Mouse (Mus musculus): ENCODE data around the gene Zdhhc25.

Zdhhc25 gene

GRCm38 (mm10) chr15:88600002-88600401 is at the start of gene Zdhhc25:
Gene Zdhhc25 (plus strand): TSS chr15:88600302.
- H3K27me3 ChIP-seq (ENCODE audit: control insufficient read depth, insufficient read depth, low read length, poor library complexity, severe bottlenecking) = no peaks in the 10 kb centered on the region
- DNase-seq (ENCODE audit: low read depth, low spot score) = no peak
- no peaks in the 10 kb centered on the region for H3K36me3 ChIP-seq (ENCODE audit: control insufficient read depth, insufficient read depth, low read length, poor library complexity, severe bottlenecking)

- DNase-seq (ENCODE audit: low read depth, low spot score) = no peak
- no peaks in the 10 kb centered on the region for H3K36me3 ChIP-seq (ENCODE audit: control insufficient read depth, insufficient read depth, low read length, poor library complexity, severe bottlenecking)
- H3K27me3 ChIP-seq (ENCODE audit: control insufficient read depth, insufficient read depth, low read length, poor library complexity, severe bottlenecking) = no peaks in the 10 kb centered on the region
Measured at GRCm38 (mm10) chr15:88552852-88553251, 47.2 kb upstream of the Zdhhc25 start.

GRCm38 (mm10) chr15:88555476-88555875 is 44.6 kb upstream of the Zdhhc25 start:
- no peaks in the 10 kb centered on the region for H3K36me3 ChIP-seq (ENCODE audit: control insufficient read depth, insufficient read depth, low read length, poor library complexity, severe bottlenecking)
- DNase-seq (ENCODE audit: low read depth, low spot score) = peak; percentile 29
- no peaks in the 10 kb centered on the region for H3K27me3 ChIP-seq (ENCODE audit: control insufficient read depth, insufficient read depth, low read length, poor library complexity, severe bottlenecking)

GRCm38 (mm10) chr15:88560637-88561036 is 39.5 kb upstream of the Zdhhc25 start:
- no peak for DNase-seq (ENCODE audit: low read depth, low spot score)

DNA sequence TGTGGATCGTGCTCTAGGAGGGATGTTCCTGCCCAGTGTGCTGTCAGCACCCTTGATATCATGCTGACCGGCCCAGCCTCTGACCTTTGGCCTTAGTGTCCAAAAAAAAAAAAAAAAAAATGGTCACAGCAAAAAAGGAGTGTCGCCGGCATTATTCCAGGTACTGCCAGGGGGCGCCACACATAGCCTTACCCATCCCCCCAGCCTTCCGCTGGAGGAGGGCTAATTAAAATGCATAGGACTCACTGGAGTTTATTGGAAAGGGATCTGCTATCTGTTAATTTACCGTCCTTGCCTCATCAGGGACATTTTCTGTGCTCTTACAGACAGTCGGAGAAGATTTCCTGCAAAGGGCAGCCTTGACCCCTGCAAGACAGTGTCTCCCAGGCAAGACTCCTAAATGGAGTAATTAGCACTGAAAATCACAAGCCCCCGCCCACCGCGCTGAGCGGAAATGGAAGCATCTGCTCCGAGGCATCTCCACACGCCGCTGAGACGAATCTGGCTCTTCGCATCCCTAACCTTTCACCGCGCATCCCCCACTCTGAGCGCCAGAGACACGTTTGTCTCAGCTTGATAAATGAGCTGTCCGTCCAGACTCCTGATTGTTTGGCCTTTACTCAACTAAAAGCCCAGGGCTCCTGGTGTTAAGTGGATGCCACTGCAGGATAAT is 38.9 kb upstream of the Zdhhc25 start:
- Histone ChIP-seq H3K36me3 (ENCODE audit: control insufficient read depth, insufficient read depth, low read length, poor library complexity, severe bottlenecking) (no peaks in the 10 kb centered on the region), H3K27me3 (ENCODE audit: control insufficient read depth, insufficient read depth, low read length, poor library complexity, severe bottlenecking) (no peaks in the 10 kb centered on the region)
- DNase-seq (ENCODE audit: low read depth, low spot score) = no peak

More at GRCm38 (mm10) chr15:88560637-88561036, 39.5 kb upstream of the Zdhhc25 start:
- Histone ChIP-seq H3K36me3 (ENCODE audit: control insufficient read depth, insufficient read depth, low read length, poor library complexity, severe bottlenecking) (no peaks in the 10 kb centered on the region), H3K27me3 (ENCODE audit: control insufficient read depth, insufficient read depth, low read length, poor library complexity, severe bottlenecking) (no peaks in the 10 kb centered on the region)

DNA sequence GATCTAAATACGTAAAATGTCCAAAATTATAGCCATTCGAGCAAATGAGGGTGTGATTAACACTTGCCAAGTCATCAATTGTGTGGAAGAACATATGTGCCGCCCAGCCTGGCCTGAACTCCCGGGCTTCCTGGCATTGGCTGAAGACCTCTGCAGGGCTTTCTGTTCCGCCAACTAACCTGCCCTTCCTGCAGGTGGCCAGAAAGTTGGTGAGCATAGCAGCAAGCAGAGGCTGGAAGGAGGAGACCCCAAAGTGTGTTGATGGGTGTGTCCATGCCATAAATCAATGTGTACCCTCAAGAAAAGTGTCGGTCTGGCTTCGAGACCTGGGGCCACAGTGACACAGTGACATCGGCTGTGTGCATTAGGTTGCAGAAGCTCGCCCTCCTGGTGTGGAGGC is 34.8 kb upstream of the Zdhhc25 start:
- Histone ChIP-seq H3K27me3 (ENCODE audit: control insufficient read depth, insufficient read depth, low read length, poor library complexity, severe bottlenecking) (no peaks in the 10 kb centered on the region), H3K36me3 (ENCODE audit: control insufficient read depth, insufficient read depth, low read length, poor library complexity, severe bottlenecking) (no peaks in the 10 kb centered on the region)

GRCm38 (mm10) chr15:88565806-88566205 is 34.3 kb upstream of the Zdhhc25 start:
- Histone ChIP-seq H3K36me3 (ENCODE audit: control insufficient read depth, insufficient read depth, low read length, poor library complexity, severe bottlenecking) (no peaks in the 10 kb centered on the region), H3K27me3 (ENCODE audit: control insufficient read depth, insufficient read depth, low read length, poor library complexity, severe bottlenecking) (no peaks in the 10 kb centered on the region)
- no peak for DNase-seq (ENCODE audit: low read depth, low spot score)

More for the DNA sequence above, 34.8 kb upstream of the Zdhhc25 start:
- no peak for DNase-seq (ENCODE audit: low read depth, low spot score)

GRCm38 (mm10) chr15:88570697-88571096 is 29.4 kb upstream of the Zdhhc25 start:
- no peaks in the 10 kb centered on the region for H3K36me3 ChIP-seq (ENCODE audit: control insufficient read depth, insufficient read depth, low read length, poor library complexity, severe bottlenecking)
- H3K27me3 ChIP-seq (ENCODE audit: control insufficient read depth, insufficient read depth, low read length, poor library complexity, severe bottlenecking) = no peaks in the 10 kb centered on the region; the same call in 1 of the 2 replicates
- no peak for DNase-seq (ENCODE audit: low read depth, low spot score)

DNA sequence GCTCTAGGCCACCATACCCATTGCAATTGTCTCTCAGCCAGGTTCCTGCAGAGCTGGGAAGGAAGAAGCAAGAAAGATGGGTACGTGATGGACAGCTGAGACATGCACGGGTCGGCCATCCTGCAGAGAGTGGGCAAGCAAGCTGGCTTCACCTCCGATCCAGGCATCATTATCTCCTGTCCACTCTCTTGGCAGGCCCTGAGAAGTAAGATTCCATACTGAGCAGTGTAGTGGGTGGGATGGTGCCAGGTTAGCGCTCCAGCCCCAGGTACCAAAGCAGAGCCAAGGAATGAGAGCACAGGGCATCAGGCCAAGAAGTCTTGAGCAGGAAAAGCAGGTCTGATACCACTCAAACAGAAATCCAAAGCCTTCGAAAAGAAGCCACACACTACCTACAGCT is 20.6 kb upstream of the Zdhhc25 start:
- DNase-seq (ENCODE audit: low read depth, low spot score) = no peak
- no peaks in the 10 kb centered on the region for H3K27me3 ChIP-seq (ENCODE audit: control insufficient read depth, insufficient read depth, low read length, poor library complexity, severe bottlenecking)

DNA sequence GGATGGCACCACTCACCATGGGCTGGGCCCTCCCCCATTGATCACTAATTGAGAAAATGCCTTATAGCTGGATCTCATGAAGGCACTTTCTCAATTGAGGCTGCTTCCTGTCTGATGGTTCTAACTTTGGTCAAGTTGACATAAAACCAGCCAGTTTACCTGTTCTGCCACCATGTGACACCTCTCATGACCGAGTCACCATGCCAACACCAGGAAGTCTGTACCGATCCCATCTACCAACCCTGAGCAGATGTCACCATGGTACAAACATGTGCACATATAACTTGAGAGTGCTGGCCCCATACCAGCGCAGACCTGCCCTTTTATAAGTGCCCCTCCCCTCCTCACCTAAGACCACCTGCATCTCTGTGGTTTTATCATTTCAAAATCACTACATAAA is 2.4 kb downstream of the Zdhhc25 start:
- Histone ChIP-seq H3K36me3 (ENCODE audit: control insufficient read depth, insufficient read depth, low read length, poor library complexity, severe bottlenecking) (no peaks in the 10 kb centered on the region), H3K27me3 (ENCODE audit: control insufficient read depth, insufficient read depth, low read length, poor library complexity, severe bottlenecking) (no peaks in the 10 kb centered on the region)
- no peak for DNase-seq (ENCODE audit: low read depth, low spot score)

More for the DNA sequence above, 20.6 kb upstream of the Zdhhc25 start:
- H3K36me3 ChIP-seq (ENCODE audit: control insufficient read depth, insufficient read depth, low read length, poor library complexity, severe bottlenecking) = no peaks in the 10 kb centered on the region

DNA sequence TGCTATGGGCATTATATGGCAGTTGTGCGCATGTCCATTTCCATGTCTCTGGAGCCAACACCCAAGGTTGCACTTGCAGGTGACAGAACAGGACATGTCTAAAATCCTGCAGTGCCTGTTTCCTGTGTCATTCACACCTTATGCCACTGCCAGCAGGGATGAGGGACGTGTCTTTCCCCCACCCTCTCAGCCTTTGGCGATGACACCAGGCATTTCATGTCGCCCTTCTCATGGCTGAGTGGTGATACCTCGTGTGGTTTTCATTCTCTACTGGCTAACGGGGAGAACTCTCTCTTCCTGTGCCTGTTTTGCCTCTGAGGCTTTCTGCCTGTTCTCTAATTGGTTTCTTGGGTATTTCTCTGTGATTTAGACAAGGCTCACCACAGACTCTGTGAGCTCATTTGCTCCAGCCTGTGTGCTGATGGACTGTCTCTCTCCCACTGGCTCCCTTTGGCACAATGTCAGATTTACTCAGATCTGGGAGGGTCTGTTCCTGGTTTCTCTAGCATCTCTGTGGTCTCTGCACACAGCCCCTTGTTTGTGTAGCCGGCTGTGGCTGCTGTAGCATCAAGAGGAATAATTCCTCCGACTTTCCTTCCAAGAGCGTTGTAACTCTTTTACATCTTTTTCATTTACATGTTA is 3.1 kb downstream of the Zdhhc25 start:
- no peak for DNase-seq (ENCODE audit: low read depth, low spot score)
- H3K36me3 ChIP-seq (ENCODE audit: control insufficient read depth, insufficient read depth, low read length, poor library complexity, severe bottlenecking) = no peaks in the 10 kb centered on the region
- no peaks in the 10 kb centered on the region for H3K27me3 ChIP-seq (ENCODE audit: control insufficient read depth, insufficient read depth, low read length, poor library complexity, severe bottlenecking)

- H3K36me3 ChIP-seq (ENCODE audit: control insufficient read depth, insufficient read depth, low read length, poor library complexity, severe bottlenecking) = no peaks in the 10 kb centered on the region
- H3K27me3 ChIP-seq (ENCODE audit: control insufficient read depth, insufficient read depth, low read length, poor library complexity, severe bottlenecking) = no peaks in the 10 kb centered on the region
- no peak for DNase-seq (ENCODE audit: low read depth, low spot score)
Measured at GRCm38 (mm10) chr15:88603733-88604119, 3.6 kb downstream of the Zdhhc25 start.

DNA sequence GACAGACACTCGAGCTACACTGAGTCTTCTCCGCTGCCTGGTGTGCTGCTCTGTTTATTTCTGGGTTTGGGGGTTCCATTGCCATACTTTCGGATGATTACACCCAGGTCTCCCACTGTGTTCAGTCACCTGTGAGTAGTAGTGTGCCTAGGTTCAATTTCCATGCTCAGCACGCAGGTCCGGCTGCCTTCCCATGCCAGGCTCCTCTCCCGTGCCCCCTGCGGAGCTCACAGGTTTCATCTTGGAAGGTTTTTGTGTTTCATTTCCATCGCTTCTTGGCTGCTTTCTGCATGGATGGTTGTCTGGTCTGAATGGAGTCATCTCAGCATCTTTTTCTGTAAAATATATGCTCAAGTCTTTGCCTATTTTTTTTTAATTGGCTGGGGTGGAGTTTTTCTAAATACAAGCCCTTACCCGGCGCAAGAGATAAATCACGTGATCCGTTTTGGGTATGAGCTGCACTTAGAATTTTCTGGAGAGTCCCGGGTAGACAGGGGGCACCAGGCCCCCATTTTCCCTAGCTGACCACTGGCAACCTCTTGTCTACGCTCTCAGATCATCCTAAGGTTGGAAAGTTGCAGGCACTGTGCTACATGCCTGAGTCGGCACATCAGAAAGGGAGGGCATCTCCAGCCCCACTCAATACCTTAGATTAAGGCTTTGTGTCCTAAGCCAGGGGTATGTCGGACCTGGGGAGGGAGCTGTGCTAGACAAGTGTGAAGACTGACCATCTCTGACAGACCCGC is 4.7 kb downstream of the Zdhhc25 start:
- Histone ChIP-seq H3K27me3 (ENCODE audit: control insufficient read depth, insufficient read depth, low read length, poor library complexity, severe bottlenecking) (no peaks in the 10 kb centered on the region), H3K36me3 (ENCODE audit: control insufficient read depth, insufficient read depth, low read length, poor library complexity, severe bottlenecking) (no peaks in the 10 kb centered on the region)
- DNase-seq (ENCODE audit: low read depth, low spot score) = no peak

DNA sequence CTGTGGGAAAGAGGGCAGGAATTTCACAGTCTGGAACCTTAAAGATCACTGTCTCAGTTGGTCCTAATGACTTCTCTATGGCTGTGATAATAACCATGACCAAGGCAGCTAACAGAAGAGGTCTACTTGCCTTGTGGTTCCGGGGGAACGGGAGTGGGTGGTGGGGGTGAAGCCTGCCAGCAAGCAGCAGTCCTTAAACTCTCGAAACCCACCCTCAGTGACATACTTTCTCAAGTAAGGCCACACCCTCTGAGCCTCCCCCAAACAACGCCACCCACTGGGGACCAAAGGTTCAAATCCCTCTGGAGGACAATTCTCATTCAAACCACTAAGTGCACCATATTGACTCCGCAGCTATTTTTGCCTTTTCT is 5.3 kb downstream of the Zdhhc25 start:
- Histone ChIP-seq H3K36me3 (ENCODE audit: control insufficient read depth, insufficient read depth, low read length, poor library complexity, severe bottlenecking) (no peaks in the 10 kb centered on the region), H3K27me3 (ENCODE audit: control insufficient read depth, insufficient read depth, low read length, poor library complexity, severe bottlenecking) (no peaks in the 10 kb centered on the region)
- no peak for DNase-seq (ENCODE audit: low read depth, low spot score)

DNA sequence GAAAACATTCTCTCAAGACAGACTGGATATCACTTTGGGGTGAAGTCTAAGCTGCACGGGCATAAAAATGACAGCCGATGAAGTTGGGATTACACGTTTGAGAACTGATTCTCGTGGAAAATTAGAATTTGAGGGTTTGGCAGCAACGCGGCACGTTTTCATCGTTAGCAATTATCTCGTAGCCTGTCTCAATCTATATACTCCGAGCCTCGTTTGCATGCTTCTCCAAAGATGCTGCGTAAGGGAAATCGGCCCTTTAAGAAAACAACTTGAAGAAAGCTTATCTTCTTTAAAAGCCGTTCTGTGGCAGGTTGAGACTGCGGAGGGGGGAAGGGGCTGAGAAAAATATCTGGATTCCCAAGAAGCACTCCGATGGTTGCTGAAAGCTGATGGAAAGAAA is 17.0 kb downstream of the Zdhhc25 start:
- no peak for DNase-seq (ENCODE audit: low read depth, low spot score)

More for the DNA sequence above, 17.0 kb downstream of the Zdhhc25 start:
- Histone ChIP-seq H3K36me3 (ENCODE audit: control insufficient read depth, insufficient read depth, low read length, poor library complexity, severe bottlenecking) (no peaks in the 10 kb centered on the region), H3K27me3 (ENCODE audit: control insufficient read depth, insufficient read depth, low read length, poor library complexity, severe bottlenecking) (no peaks in the 10 kb centered on the region)

Data from splenic B cell, adult 2 months (primary cell).